Mouse (Mus musculus) hindlimb bud, embryonic 11.5 days (tissue): ENCODE measurements around the gene 1700057G04Rik.
"Not testable (repeated sequence)": the region's sequence is repeated elsewhere in the genome, so short reads cannot be mapped to it uniquely, and the experiment has no call there.

Experiments
- DNase-seq: peaks from one replicate; pipeline ENCODE4 v3.0.0-alpha.2; 2012; ENCODE audit warnings: low read depth, low spot score; ENCODE audit errors: extremely low spot score

Gene 1700057G04Rik

DNA sequence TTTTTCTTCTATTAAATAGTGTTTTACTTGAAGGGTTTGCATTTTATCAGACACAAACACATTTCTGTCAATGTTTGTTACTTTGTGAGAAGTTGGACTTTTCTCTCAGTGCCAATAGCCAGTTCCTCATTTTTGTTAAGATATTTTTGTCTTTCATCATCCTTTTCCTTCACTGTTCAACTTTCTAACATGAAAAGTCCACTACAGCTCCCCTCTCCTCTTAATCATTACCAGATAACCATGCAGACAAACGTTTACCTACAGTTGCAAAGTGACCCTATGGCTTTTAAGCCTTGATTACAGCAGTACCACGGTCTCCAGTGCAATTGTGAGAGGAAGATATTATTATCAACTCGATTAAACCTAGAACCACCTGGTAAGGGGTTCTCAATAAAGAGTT lies 8.0 kb upstream of the 1700057G04Rik start:
- DNase-seq, result no peak

DNA sequence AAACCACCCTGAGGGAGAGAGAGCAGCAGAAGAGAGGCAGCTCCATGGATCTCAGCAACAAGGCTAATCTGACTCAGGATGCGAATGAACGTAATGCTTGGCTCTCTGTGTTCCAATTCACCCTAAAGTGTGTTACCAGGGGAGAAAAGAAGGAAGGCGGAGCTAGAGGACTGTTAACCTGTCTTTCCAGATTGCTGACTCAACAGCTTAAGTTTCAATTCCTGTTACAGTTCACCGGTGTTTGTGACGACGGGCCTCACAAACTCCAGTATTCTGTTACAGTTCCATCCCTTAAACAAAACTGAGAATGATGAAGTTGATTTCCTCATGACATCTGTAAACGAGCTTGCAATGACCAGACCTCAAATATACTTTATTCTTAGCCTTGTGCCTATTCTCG lies 4.1 kb upstream of the 1700057G04Rik start:
- DNase-seq, result no peak

DNA sequence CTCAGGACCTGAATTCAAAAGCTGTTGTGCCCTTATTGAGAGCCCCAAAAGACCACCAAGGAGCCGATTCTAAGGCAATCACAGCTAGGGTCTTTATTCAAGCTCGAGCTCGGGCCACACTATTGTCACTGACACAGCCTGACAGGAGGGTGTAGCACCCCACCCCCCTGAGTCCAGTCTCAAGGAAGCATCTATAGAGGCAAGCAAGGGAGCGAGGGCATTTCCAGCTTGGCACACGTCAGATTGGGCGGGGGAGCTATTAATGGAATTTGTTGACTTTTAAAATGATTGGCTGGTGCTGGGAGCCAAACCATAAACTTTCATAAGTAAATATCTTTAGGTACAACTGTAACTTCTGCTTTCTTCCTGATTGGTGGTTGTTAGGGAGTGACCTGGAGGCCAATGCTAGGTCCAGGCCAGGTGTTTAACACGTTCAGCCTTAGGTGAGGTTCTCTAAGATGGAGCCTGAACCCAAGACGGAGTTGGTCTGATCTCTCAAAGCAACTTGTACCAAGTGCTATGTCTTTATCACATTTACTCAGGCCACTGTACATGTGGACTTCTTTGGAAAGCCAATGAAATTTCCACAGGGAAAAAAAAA lies 3.5 kb upstream of the 1700057G04Rik start:
- DNase-seq, result no peak

DNA sequence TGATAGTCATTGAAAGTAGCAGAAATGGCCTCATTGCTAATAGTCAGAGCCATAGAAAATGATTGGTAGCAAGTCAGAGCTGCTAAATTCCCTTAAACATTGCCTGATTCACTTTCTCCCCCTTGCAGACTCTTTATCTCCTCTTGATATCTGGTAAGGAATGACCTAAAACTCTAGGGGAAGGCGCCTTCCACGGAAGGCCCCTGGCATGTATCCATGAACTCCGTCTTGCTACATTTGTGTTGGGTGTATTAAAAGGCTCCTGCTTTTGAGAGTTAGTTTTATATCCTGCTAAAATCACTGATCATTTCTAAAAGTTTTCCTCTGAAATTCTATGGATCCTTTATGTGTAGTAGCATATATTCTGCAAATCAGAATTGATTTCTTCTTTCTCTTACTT lies 7.6 kb downstream of the 1700057G04Rik start:
- DNase-seq, result no peak

- DNase-seq, result not testable (repeated sequence)
Observed at GRCm38 (mm10) chr9:92325936-92326335, 16.8 kb downstream of the 1700057G04Rik start.

GRCm38 (mm10) chr9:92326813-92327212 lies 17.6 kb downstream of the 1700057G04Rik start:
- DNase-seq, result no peak

DNA sequence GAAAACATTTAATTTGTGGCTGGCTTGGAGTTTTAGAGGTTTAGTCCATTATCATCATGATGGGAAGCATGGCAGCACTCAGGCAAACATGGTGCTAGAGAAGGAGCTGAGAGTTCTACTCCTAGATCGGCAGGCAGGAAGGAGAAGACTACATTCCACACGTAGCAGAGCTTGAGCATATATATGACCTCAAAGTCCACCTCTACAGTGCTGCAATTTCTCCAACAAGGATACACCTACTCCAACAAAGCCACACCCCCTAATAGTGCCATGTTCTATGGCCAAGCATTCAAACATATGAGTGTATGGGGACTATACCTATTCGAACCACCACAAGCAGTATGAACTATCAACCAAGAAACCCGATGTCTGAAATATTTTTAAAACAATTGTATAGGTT lies 22.2 kb downstream of the 1700057G04Rik start:
- no peak for DNase-seq

DNA sequence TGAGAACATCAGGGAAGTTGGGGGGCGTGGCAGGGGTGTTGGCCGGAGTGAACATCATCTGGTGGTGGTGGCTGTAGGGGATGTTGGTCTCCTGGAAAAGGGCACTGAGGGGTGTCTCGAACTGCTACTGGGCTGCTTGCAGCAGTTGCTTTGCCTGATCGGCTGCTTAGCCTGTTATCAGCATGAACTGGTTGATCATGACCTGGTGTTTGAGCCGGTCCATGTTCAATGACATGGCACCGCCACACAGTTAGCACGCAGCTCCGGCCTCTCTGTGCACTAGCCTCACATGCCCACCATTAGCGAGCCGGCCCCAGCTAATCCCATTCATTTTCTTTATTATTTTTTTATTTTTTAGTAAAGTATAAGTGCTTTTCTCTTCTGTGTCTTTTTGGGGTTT lies 25.7 kb downstream of the 1700057G04Rik start:
- no peak for DNase-seq

DNA sequence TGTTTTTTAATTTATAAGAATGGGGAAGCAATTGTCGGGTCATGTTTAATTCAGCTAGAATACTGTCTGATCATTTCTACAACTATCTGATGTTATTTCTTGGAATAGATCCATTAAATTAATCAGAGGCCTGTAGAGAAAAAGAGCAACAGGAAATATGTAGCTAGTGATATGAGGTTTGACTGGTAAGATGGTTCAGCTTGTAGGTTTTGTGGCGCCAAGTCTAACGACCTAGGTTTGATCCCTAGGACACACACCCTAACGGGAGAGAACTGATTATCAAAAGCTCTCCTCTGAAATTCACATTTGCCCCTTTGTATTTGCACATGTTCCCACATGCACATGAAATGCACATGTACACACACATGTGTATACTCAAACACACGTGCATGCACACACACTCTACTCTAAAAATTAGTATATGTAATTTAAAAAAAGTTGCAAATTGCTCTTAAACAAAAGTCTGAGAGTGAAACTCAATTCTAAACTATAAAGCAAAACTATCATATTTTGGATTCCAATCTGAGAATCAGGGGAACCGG lies 26.2 kb downstream of the 1700057G04Rik start:
- DNase-seq, result no peak

DNA sequence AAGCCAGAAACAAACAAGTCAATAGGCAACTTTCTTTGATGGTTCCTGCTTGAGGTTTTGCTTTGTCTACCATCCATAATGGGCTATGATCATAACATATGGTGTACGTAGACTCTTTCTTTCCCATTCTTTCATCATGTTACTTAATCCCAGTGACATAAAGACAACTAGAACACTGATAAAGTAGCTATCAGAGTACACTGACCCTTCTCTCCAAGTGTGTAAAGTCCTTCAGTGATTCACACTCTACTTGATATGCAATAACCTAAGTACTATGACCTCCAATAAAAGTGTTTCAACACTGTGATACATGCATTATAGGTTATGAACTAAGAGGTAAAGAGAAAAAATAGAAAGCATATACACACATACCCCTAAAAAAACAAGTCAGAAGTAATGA lies 27.9 kb downstream of the 1700057G04Rik start:
- no peak for DNase-seq

GRCm38 (mm10) chr9:92337661-92338060 lies 28.5 kb downstream of the 1700057G04Rik start:
- DNase-seq, result no peak

- DNase-seq, result no peak
Observed at GRCm38 (mm10) chr9:92338954-92339353, 29.8 kb downstream of the 1700057G04Rik start.

DNA sequence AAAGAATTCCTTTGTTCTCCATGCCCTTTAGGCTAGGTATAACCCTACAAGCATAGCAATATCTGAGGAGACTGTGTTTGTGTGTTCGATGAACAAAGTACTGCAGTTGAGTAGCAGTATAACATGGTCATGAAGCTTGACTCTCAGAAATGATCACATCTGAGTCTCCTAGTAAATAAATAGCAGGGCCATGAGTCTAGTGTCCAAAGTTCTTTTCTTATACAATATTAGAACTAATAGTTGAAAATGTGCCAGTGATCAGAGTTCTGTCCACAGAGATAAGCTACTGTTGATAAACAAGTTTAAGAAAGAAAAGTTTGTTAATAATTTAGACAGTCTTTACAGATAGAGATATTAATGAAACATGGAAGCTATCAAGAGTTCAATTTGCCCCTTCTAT lies 42.7 kb downstream of the 1700057G04Rik start:
- DNase-seq, result no peak

DNA sequence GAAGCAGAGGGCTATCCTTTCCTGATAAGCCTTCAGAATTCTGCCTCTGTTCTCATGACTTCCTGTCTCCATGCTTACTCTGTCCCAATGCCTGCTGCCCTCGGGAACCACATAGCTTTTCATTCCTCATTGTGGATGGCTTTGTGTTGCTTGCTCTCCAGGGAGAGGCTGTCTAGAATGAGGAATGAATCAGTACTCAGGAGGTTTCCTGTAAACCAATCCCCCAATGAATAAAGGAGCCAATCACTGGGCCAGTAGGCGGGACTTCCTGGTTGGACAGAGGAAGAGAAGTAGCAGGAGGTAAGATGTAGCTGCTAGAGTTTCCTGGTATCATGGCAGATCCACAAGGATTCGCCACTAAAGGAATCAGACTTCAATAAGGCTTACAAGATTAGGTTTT lies 44.1 kb downstream of the 1700057G04Rik start:
- DNase-seq, result no peak

GRCm38 (mm10) chr9:92360691-92361310 lies 51.6 kb downstream of the 1700057G04Rik start:
- DNase-seq, result no peak

- DNase-seq, result no peak
Observed at GRCm38 (mm10) chr9:92363478-92363877, 54.3 kb downstream of the 1700057G04Rik start.

DNA sequence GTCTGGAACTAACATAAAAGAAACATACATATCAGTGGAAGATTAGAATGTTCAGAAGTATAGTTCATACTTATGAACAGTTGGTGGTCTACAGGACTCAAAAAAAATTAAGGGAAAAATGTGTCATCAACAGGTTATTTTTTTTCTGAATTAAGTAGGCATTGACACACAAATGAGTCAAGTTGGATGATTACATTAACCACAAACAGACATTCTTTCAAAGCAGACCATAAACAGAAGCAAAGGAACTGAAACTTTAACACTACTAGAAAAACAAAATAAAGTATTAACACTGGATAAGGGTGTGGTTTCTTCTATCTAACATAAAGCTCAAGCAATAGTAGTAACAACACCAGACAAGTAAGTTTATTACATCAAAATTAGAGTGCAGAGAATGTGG lies 59.7 kb downstream of the 1700057G04Rik start:
- DNase-seq, result no peak

GRCm38 (mm10) chr9:92373896-92374295 lies 64.7 kb downstream of the 1700057G04Rik start:
- no peak for DNase-seq

GRCm38 (mm10) chr9:92374705-92375199 lies 65.6 kb downstream of the 1700057G04Rik start:
- no peak for DNase-seq

GRCm38 (mm10) chr9:92375378-92375777 lies 66.2 kb downstream of the 1700057G04Rik start:
- no peak for DNase-seq

GRCm38 (mm10) chr9:92377967-92378366 lies 68.8 kb downstream of the 1700057G04Rik start:
- no peak for DNase-seq

- no peak for DNase-seq
Observed at GRCm38 (mm10) chr9:92379240-92379639, 70.1 kb downstream of the 1700057G04Rik start.
